Mouse (Mus musculus) hindbrain, embryonic 14.5 days (tissue): ENCODE measurements around the gene Actr2. TPM values are rescaled to one million over a fixed set of nuclear protein-coding genes. Genes with fewer than 3 reads are reported as not detected.
A peak's percentile ranks its signal among the peaks of the same experiment; 100 is the strongest.
"Not testable (repeated sequence)": the region's sequence is repeated elsewhere in the genome, so short reads cannot be mapped to it uniquely, and the experiment has no call there.

Experiments used
- ATAC-seq: fragments of 200-750 bp; cut with Nextera tagmentation; 2 replicates; pipeline ENCODE4 v1.8.0; 2017; ENCODE audit warnings: moderate number of reproducible peaks, mild to moderate bottlenecking, moderate TSS enrichment, moderate library complexity; ENCODE audit not compliant: low FRiP score
- DNase-seq: peaks from one replicate; pipeline ENCODE4 v3.0.0-alpha.2; 2015; ENCODE audit warnings: low spot score
- H3K27ac ChIP-seq: fragments of 300-500 bp; sonication (generic); 2 replicates; pipeline ENCODE4 v1.5.1; 2014; ENCODE audit warnings: mild to moderate bottlenecking, moderate library complexity
- H3K27me3 ChIP-seq: fragments of 300-500 bp; sonication (generic); 2 replicates; pipeline ENCODE4 v1.6.1; 2014; ENCODE audit warnings: mild to moderate bottlenecking, low read length, mixed read lengths; ENCODE audit not compliant: control insufficient read depth, insufficient read depth
- H3K36me3 ChIP-seq: fragments of 300-500 bp; sonication (generic); replicated peaks from 2 replicates; pipeline ENCODE4 v1.6.1; 2014; ENCODE audit not compliant: control insufficient read depth, insufficient read depth
- H3K4me1 ChIP-seq: fragments of 300-500 bp; sonication (generic); replicated peaks from 2 replicates; pipeline ENCODE4 v1.6.1; 2014; ENCODE audit warnings: antibody characterized with exemption, low read length, mixed read lengths; ENCODE audit not compliant: control insufficient read depth, insufficient read depth
- H3K4me2 ChIP-seq: fragments of 300-500 bp; sonication (generic); replicated peaks from 2 replicates; pipeline ENCODE4 v1.6.1; 2014; ENCODE audit warnings: mild to moderate bottlenecking, moderate library complexity
- H3K4me3 ChIP-seq: fragments of 300-500 bp; sonication (generic); replicated peaks from 2 replicates; pipeline ENCODE4 v1.5.1; 2014; ENCODE audit warnings: mild to moderate bottlenecking, low read length
- H3K9ac ChIP-seq: fragments of 300-500 bp; sonication (generic); 2 replicates; pipeline ENCODE4 v1.6.1; 2014
- H3K9me3 ChIP-seq: fragments of 300-500 bp; sonication (generic); 2 replicates; pipeline ENCODE4 v1.6.1; 2016; ENCODE audit warnings: low read length; ENCODE audit not compliant: control insufficient read depth
- WGBS: fragments of 180-500 bp; shearing (Covaris S2); extraction: QIAGEN DNeasy Blood & Tissue Kit; methylation state at CpG from one replicate; pipeline ENCODE4 v1.1.7; 2014; 5-methylcytosine and 5-hydroxymethylcytosine counted together
- polyA plus RNA-seq: library from polyadenylated mRNA; unstranded; fragments of >200 nt; fragmentation: Nextera tagmentation; extraction: Ambion mirVana; gene quantifications from 2 replicates; pipeline ENCODE4 v1.2.1, GENCODE M21; 2014

Gene Actr2
- polyA plus RNA-seq, 1 experiment from 2014 or later, result 99.6 TPM

DNA sequence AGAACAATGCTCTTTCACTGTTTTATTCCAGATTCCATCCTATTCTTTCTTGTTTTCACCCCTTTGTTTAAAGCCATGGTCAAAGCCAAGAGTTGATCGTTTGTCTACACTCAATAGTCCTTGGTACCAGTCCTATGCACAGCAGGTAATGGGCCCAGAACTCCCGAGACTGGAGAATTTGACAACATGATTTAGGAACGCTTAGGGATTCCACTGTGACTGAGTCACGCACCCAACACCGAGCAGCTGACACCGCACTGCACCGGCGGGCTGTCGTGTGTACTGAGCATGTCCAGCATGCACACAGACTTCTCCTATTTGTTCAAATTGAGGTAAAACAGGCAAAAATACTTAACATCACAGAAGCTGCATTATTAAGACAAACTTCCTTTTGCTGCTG, 49.9 kb downstream of the Actr2 start:
- not testable (repeated sequence) for H3K27ac ChIP-seq, H3K4me1 ChIP-seq, H3K4me2 ChIP-seq, DNase-seq, H3K9me3 ChIP-seq, H3K9ac ChIP-seq, H3K27me3 ChIP-seq, ATAC-seq, H3K4me3 ChIP-seq
- H3K36me3 ChIP-seq, result peaks cover 57% of the 10 kb centered on the region
- WGBS, result 82% methylated on average over 9 of the region's 9 CpGs

DNA sequence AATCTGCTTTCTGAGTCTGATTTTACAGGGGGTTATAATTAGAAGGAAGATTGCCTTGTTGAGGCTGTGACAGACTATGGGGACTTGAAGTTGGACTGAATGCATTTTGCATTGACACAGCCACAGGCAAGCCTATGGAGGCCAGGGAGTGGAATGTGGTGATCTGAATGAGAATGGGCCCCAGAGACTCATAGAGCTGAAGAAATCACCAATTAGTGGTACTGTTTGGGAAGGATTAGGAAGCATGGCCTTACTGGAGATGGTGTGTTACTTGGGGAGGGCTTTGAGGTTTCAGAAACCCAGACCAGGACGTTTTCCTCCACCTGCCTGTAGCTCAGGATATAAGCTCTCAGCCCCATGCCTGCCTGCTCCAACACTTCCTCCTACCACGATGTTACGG, 53.0 kb downstream of the Actr2 start:
- H3K9ac ChIP-seq, result no peak overlapping the region
- H3K4me1 ChIP-seq, result no peaks in the 10 kb centered on the region
- H3K27me3 ChIP-seq, result no peaks in the 10 kb centered on the region
- H3K4me2 ChIP-seq, result no peak overlapping the region
- peaks cover 62% of the 10 kb centered on the region for H3K36me3 ChIP-seq
- DNase-seq (no peak), ATAC-seq (no peak)
- no peaks in the 10 kb centered on the region for H3K9me3 ChIP-seq
- WGBS, result 89% methylated on average over 3 of the region's 3 CpGs
- H3K4me3 ChIP-seq, result no peak overlapping the region
- no peak overlapping the region for H3K27ac ChIP-seq

DNA sequence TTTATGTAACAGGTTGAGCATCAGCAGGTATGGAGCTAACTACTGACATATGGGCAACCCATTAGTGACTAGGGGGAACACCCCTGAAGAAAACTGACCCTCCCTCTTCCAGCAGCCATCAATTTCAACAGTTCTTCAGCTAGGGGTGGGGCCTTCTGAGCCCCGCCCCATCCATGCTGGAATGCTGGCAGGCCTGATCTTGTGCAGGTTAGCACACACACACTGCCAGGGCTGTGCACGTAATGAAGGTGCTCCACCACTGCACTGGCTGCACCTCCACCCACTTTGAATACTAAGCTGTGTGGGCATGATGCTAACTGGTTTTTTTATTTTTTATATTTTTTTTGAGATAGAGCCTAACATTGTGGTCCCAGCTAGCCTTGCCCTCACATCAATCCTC, 55.3 kb downstream of the Actr2 start:
- Histone ChIP-seq H3K9me3 (no peaks in the 10 kb centered on the region), H3K27ac (no peak overlapping the region), H3K27me3 (no peaks in the 10 kb centered on the region), H3K36me3 (peaks cover 46% of the 10 kb centered on the region), H3K4me2 (no peak overlapping the region), H3K4me3 (no peak overlapping the region), H3K9ac (no peak overlapping the region), H3K4me1 (no peaks in the 10 kb centered on the region)
- DNase-seq (no peak), ATAC-seq (no peak)
- WGBS, result 92% methylated on average over 2 of the region's 2 CpGs

DNA sequence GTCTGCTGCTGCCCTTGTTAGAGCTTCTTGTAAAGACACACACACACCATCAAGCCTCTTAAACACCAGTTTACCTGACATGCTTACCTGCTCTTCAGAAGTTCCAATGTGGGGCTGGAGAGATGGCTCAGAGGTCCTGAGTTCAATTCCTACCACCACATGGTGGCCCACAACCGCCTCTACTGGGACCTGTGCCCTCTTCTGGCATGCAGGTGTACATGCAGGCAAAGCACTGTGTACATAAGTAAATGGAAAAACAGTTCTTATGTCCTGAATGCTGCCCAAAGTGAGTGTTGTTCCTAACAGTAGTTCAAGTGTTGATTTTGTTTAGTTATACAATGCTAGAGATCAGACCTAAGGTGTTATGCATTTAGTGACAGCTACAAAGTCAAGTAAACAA, 56.5 kb downstream of the Actr2 start:
- ATAC-seq (no peak), DNase-seq (no peak)
- H3K27ac ChIP-seq, result no peak overlapping the region
- peaks cover 42% of the 10 kb centered on the region for H3K36me3 ChIP-seq
- H3K9ac ChIP-seq, result no peak overlapping the region
- H3K4me1 ChIP-seq, result no peaks in the 10 kb centered on the region
- H3K9me3 ChIP-seq, result no peaks in the 10 kb centered on the region
- H3K4me3 ChIP-seq, result no peak overlapping the region
- no peak overlapping the region for H3K4me2 ChIP-seq
- 77% methylated on average over 1 of the region's 1 CpGs for WGBS
- no peaks in the 10 kb centered on the region for H3K27me3 ChIP-seq

DNA sequence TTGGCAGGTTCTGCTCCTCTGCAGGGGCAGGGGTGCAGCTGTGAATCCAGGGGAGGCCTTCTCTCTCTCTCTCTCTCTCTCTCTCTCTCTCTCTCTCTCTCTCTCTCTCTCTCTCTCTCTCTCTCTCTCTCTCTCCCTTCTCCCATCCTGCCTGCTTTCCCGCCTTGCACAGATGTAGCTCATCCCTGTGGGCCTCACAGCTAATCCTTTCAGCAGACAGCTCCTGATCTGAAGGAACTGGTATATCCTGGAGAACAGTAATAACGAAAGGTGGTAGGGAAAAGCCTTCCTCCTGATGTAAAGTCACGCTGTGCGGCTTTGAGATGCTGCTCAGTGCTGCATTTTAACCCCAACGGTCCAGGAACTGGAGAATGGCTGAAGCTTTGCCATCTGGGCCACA, 58.1 kb downstream of the Actr2 start:
- 0 out of 2 replicates have a peak overlapping the region, but pooled peaks have one; percentile 38 for H3K27ac ChIP-seq

DNA sequence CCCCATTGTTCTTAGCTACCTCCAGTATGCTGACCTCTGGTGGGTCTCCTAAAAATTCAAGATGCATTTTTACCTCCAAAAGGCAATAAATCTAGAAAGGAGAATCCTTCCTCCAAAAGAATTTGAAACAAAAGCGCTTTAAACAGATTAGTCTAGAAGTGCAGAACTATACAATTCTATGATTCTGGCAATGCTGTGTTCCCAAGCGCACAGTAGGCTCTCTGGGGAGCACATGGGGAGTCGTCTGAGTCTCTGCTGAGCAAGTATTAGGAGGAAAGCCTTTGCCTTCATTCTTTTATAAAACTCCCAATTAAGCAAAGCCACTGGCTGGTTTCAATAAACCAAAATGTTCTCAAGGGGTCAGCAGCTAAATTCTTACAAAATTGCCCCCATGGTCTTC, 58.8 kb downstream of the Actr2 start:
- Histone ChIP-seq H3K4me3 (no peak overlapping the region), H3K9me3 (no peaks in the 10 kb centered on the region), H3K27me3 (no peaks in the 10 kb centered on the region), H3K27ac (peak overlapping the region; percentile 38; the same call in 1 of the 2 replicates), H3K9ac (no peak overlapping the region), H3K4me2 (no peak overlapping the region), H3K4me1 (no peaks in the 10 kb centered on the region), H3K36me3 (peaks cover 26% of the 10 kb centered on the region)
- 81% methylated on average over 3 of the region's 3 CpGs for WGBS
- no peak for ATAC-seq
- no peak for DNase-seq

More for the DNA sequence above, 58.1 kb downstream of the Actr2 start:
- Histone ChIP-seq H3K9ac (no peak overlapping the region), H3K4me1 (no peaks in the 10 kb centered on the region), H3K27me3 (no peaks in the 10 kb centered on the region), H3K36me3 (peaks cover 32% of the 10 kb centered on the region), H3K4me3 (no peak overlapping the region), H3K4me2 (no peak overlapping the region), H3K9me3 (no peaks in the 10 kb centered on the region)
- no peak for ATAC-seq
- no peak for DNase-seq
- 39% methylated on average over 5 of the region's 5 CpGs for WGBS

DNA sequence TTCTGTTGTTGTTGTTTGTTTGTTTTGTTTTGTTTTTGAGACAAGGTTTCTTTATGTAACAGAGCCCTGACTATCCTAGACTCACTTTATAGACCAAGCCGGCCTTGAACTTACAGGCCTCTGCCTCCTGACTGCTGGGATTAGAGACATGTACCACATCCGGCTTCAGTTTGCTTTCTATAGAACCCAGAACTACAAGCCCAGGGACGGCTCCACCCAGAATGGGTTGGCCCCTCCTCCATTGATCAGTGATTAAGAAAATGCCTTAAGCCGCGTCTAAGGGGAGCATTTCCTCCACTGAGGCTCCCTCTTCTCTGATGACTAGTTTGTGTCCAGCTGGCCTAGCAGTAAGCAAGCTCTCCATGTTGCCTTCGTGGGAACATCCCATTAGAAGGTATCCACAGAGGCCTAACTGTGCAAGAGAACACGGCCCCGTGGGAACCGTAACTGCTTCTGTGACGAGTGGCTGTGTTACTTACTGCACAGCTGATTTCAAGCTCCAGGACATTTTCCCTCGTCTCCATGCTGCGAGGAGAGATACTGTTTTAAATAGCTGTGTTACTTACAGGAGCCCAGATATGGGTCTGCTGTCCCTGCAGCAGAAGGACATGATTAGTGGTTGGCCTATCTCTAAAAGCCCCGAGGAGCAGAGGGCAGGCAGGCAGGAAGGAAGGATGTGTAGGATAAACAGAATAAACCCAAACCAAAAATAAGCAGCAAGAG, 59.7 kb downstream of the Actr2 start:
- Histone ChIP-seq H3K4me2 (no peak overlapping the region), H3K9me3 (no peaks in the 10 kb centered on the region), H3K27ac (no peak overlapping the region; the same call in 1 of the 2 replicates), H3K36me3 (peaks cover 19% of the 10 kb centered on the region), H3K4me1 (no peaks in the 10 kb centered on the region), H3K4me3 (no peak overlapping the region), H3K9ac (no peak overlapping the region), H3K27me3 (no peaks in the 10 kb centered on the region)
- DNase-seq, result no peak
- ATAC-seq, result no peak
- 66% methylated on average over 13 of the region's 13 CpGs for WGBS

DNA sequence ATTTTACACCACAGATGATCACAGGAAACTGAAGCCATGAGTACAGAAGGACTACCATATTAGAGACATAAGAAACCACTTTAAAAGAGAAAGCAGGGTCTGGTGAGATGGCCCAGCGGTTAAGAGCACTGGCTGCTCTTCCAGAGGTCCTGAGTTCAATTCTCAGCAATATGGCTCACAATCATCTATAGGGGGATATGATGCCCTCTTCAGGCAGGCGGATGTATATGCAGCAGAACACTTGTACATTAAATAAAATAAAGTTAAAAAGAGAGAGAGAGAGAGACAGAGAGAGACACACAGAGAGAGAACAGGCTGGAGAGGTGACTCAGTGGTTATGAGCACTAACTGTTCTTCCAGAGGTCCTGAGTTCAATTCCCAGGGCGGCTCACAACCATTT, 67.1 kb downstream of the Actr2 start:
- DNase-seq (no peak), ATAC-seq (no peak)
- H3K9ac ChIP-seq, result no peak overlapping the region
- 68% methylated on average over 3 of the region's 3 CpGs for WGBS
- H3K4me2 ChIP-seq, result no peak overlapping the region
- H3K9me3 ChIP-seq, result no peaks in the 10 kb centered on the region
- H3K4me3 ChIP-seq, result no peak overlapping the region
- H3K27me3 ChIP-seq, result no peaks in the 10 kb centered on the region
- no peaks in the 10 kb centered on the region for H3K36me3 ChIP-seq
- 0 out of 2 replicates have a peak, but pooled peaks cover 8% of the 10 kb centered on the region for H3K4me1 ChIP-seq
- H3K27ac ChIP-seq, result no peak overlapping the region

DNA sequence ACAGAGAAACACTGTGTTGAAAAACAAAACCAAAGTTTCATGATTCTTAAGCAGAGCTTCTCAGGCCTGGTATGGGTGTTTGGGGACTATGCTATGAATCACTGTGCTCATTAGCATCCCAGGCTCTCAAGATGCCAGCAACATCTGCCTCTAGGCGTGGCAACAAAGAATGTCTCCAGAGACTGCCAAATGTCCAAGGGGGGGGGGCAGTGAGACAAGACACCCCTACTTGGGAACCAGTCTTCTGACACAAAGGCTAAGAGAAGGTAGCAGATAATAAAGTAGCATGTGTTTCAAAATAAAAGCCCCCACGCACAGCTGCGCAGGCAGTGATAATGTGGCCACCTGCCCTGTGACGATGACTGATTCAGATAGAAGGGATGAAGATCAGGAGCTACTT, 69.5 kb downstream of the Actr2 start:
- no peak overlapping the region for H3K4me2 ChIP-seq
- H3K9me3 ChIP-seq, result no peaks in the 10 kb centered on the region
- no peaks in the 10 kb centered on the region for H3K27me3 ChIP-seq
- no peak overlapping the region for H3K9ac ChIP-seq
- 56% methylated on average over 4 of the region's 4 CpGs for WGBS
- no peak overlapping the region for H3K27ac ChIP-seq
- peaks cover 18% of the 10 kb centered on the region; the same call in 1 of the 2 replicates for H3K4me1 ChIP-seq
- H3K4me3 ChIP-seq, result no peak overlapping the region
- DNase-seq (no peak), ATAC-seq (no peak)
- H3K36me3 ChIP-seq, result no peaks in the 10 kb centered on the region

DNA sequence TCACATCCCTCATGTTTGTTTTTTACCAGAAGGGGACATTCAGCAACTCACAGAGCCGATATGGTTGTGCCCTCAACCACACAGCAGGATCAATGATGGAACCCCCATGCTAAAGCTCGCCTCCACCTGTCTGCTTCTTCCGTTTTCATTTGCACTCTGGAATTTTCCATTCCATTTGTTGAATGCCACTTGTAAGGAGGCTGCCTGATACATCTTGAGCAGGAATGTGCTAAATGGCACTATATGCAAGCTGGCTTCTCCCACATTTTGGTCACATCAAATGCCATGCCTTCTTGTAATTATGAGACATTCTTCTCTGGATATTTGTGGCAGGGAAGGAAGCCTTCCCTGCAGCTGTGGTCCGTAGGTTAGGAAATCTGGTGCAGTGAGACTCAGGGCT, 70.6 kb downstream of the Actr2 start:
- Histone ChIP-seq H3K27me3 (no peaks in the 10 kb centered on the region), H3K4me2 (no peak overlapping the region), H3K9ac (no peak overlapping the region), H3K36me3 (no peaks in the 10 kb centered on the region), H3K27ac (no peak overlapping the region), H3K4me1 (peaks cover 19% of the 10 kb centered on the region; the same call in 1 of the 2 replicates), H3K9me3 (no peaks in the 10 kb centered on the region), H3K4me3 (no peak overlapping the region)
- no peak for ATAC-seq
- DNase-seq, result no peak
- 60% methylated on average over 4 of the region's 4 CpGs for WGBS
